Mouse (Mus musculus): ENCODE measurements around the gene Clpx.
"Not testable (repeated sequence)": the region's sequence is repeated elsewhere in the genome, so short reads cannot be mapped to it uniquely, and the experiment has no call there.

Gene Clpx

DNA sequence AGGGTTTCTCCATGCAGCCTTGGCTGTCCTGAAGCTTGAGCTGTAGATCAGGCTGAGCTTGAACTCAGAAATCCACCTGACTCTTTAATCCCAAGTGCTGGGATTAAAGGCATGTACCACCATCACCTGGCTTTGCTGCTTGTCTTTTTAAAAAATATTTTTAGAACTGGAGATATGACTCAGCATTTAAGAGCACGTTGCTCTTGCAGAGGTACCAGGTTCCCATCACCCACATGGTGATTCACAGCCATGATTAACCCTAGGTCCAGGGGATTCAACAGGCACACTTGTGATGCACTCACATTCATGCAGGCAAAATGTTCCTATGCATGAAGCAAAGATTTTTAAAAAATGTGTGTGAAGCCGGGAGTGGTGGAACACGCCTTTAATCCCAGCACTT lies 1.6 kb upstream of the Clpx start:
- DNase-seq: no peak

DNA sequence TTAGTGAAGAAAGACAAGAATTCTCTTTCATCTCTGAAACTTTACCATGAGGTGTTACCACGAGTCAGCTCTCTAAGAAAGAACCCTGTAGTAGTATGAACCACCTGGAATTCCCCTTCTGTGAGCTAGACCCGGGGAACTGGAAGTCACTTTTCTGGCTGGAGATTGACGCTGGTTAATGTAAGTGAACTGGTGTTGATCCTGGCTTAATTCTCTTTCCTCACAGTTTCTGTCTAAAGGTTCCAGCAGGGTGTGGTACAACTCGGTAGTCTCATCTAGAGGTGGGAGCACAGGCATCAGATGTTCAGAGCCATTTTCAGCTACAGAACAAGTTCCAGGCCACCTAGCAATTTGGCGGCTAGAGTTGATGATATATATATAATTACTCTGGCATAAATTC lies 941 bp upstream of the Clpx start:
- DNase-seq: no peak

DNA sequence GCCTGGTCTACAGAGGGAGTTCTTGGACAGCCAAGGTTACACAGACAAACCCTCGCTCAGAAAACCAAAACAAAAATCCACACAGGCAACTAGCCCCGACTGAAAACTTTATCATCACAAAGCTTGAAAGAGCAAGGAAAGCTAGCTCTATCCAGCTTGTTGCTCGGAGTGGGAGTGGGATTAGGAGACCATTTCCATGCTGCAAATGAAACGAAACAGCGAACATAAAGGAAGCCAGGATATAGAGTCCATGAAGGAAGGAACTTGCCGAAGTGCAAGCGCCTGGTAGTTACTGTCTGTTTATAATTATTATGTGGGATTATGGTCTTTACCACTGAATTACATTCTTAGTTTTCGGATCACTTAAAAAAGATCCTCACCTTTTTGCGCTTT lies 484 bp upstream of the Clpx start:
- DNase-seq: no peak

DNA sequence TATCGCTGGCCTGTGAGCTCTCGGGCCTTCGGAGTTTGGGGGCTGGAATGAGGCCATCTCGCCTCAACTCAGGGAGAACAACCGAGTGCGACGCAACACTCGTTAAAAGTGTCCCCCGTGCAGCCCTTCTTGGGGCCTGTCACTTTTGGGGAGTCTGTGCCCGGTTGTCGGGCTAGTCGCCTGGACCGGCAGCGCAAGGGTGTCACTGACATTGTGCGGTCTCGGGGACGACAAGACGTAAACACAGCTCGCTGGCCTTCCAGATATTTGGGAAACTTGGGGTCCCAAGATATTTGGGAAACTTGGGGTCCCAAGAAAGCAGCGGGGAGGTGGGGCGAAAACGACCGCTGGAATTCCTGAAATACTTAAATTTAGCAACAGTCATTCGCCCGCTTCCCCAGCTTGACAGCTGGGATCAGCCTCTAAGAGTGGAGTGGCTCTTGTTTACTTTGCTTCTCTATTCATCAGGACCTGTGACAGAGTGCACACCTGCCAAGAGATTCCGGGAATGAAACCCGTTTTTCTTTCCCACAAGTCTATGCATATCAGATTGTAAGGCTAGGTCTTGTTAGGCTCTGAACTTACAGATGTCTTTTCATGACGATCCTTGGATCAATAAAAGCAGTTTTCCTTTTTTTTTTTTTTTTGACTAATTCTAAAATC lies 787 bp downstream of the Clpx start:
- DNase-seq: no peak

DNA sequence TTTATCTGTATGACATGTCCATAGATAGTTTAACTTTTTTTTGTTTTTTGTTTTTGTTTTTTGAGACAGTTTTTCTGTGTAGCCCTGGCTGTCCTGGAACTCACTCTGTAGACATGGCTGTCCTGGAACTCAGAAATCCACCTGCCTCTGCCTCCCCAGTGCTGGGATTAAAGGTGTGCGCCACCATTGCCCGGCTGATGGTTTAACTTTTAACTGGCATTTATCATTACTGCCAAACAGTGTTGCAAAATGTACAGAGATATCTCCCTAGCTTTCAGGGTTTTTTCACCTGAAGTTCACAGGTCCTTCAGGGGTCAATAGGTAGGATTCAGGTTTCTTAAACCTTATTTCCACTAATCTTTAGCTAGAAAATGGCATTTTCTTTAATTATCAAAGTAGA lies 3.0 kb downstream of the Clpx start:
- no peak for DNase-seq

DNA sequence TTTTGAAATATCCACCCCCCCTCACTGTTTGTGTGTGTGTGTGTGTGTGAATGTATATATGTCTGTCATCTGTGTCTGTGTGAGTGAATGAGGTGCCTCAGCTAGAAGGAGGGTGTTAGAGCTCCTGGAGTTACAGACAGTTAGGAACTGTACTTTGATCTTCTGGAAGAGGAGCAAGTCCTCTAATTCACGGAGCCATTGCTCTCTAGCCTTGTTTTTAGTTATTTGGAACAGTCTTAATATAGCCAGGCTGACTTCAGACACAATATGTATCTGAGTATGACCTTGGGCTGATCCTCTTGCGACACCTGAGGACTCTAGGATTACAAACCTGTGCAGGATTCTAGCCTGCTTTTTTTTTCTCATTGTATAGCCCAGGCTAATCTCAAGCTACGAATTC lies 4.7 kb downstream of the Clpx start:
- DNase-seq: no peak

DNA sequence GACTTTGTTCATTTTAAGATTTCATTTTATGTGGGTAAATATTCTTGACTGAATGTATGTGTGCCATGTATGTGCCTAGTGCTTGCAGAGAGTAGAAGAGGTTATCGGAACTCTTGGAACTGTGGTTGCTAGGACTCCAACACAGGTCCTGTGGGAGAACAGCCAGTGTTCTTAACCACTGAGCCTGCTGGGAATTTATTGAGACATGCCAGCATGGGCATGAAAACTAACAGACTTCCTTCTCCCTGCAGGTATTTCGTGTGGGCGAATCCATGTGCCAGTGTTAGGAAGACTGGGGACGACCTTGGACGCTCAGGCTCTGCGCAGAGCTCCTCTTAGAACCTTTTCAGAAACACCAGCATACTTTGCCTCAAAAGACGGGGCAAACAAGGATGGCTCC lies 5.6 kb downstream of the Clpx start:
- DNase-seq: no peak

DNA sequence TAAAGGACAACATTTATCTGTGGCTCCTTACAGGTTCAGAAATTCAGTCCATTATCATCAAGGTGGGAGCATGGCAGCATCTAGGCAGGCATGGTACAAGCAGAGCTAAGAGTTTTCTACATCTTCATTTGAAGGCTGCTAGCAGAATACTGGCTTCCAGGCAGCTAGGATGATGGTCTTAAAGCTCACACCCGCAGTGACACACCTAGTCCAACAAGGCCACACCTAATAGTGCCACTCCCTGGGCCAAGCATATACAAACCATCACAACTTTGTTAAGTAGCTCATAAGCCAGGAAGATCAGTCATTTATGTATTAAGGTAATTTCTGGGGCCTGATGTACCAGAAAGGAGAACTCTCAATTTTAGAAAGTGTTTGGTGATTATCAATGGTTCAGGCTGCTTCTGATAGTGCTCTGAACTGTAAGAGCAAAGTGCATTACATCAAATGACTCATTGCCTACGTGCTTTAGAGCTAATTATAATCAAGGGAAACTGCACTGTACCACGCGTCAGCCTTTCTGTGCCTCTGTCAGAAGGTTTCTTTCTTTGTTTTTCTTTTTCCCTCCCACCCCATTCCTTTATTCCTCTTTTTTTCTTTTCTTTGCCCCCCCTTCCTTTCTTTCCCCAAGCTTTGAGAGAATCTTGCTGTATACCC lies 8.4 kb downstream of the Clpx start:
- no peak for DNase-seq

DNA sequence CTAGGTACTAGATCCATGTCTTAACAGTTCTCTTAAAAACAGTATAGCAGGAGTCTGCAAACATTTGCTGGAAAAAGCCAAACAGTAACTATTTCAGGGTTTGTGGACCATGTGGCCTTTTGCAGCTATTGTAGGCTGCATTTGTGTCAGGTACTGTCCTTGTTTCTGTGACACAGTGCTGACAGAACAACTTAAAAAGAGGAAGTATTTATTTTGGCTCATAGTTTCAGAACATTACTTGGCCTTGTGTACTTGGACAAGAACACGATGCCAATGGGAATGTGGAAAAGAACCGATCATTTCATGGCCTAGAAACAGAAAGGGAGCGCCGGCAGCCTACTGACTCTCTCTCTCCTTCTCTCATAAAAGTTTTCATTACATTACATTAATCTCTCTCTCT lies 9.5 kb downstream of the Clpx start:
- no peak for DNase-seq

DNA sequence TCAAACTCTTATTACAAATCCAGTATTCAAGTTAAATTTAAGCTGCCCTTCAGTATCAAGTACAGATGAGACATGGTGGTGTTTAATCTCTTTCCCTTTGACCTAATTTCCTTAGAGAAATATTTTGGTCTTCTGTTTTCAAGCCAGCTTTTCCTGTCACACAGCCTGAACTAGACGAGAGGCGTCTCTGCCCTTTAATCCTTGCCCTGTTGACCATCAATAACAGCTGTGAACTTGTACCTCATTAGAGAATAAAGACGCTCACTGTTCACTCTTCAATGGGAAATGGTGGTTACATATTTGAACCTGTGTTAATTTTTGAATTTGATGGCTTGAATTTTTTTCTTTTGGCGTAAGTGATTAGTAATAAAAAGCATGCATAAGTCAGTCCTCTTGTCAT lies 10.2 kb downstream of the Clpx start:
- DNase-seq: no peak

DNA sequence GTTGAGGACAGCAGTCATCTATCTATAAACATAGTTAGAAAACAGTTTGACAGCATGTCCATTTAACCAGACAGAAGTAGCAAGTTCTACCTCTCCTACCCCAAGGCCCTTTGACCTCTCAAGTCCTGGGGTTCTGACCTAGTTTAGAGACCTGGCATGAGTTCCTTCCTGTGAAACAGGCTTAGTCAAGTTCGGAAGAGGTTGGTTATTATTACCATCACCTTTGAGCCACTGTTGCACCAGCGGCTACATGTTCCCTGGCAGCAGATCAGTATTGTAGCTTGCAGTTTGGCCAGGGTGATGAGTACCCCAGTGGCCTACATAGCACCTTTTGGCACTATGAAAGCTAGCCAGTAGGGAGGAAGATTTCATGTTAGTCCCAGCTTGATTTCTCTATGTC lies 12.6 kb downstream of the Clpx start:
- DNase-seq: no peak

DNA sequence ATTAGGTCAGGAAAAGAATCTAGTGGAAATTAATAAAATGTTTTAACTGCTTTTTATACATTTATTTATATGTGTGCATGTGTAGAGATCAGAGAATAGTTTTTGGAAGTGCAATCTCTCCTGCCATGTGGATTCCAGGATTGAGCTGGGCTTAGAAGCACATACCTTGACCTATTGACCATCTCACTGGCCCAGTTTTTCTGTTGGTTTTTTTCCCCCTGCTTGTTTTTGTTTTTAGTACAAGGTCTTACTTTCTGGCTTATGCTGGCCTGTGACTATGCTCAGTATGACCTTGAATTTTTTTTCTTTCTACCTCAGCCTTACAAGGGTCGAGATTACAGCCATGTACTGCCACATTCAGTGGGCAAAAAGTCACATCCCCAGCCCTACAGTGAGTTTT lies 14.0 kb downstream of the Clpx start:
- DNase-seq: no peak

DNA sequence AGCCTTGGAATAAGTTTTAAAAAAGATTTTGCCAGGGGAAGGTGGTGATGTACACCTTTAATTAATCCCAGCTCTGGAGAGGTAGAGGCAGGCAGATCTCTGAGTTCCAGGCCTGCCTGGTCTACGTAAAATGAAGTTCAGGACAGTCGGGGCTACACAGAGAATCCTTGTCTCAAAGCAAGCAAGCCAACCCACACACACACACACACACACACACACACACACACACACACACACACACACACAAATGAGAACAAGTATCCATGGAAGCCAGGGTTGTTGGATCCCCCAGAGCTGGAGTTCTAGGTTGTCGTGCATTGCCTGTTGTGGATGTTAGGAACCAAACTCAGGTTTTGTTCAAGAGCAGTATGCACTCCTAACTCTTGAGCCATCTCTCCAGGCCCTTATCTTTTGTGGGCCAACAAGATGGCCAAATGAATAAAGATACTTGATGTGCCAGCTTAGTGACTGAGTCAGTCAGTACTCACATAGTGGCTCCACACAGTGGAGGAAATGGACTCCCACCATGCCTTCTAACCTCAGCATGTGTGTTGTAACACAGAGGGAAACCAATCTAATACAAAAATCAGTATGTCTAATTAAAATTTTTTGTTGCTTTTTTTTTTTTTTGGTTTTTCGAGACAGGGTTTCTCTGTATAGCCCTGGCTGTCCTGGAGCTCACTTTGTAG lies 18.8 kb downstream of the Clpx start:
- DNase-seq: no peak

DNA sequence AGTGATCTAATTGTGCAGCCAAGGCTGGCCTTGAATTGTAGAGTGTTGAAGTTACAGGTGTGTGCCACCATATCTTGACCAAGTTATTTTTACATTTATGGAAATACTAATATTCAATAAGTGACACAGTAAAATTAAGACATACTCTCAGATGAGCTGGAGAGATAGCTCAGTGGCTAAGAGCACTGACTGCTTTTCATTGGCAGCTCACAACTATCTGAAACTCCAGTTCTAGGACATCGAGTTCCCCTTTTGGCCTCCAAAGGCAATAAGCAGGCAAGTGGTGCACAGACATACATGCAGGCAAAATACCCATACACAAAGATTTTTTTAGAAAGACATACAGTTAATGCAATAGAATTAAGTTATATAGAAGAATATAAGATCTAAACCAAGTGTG lies 19.8 kb downstream of the Clpx start:
- no peak for DNase-seq

DNA sequence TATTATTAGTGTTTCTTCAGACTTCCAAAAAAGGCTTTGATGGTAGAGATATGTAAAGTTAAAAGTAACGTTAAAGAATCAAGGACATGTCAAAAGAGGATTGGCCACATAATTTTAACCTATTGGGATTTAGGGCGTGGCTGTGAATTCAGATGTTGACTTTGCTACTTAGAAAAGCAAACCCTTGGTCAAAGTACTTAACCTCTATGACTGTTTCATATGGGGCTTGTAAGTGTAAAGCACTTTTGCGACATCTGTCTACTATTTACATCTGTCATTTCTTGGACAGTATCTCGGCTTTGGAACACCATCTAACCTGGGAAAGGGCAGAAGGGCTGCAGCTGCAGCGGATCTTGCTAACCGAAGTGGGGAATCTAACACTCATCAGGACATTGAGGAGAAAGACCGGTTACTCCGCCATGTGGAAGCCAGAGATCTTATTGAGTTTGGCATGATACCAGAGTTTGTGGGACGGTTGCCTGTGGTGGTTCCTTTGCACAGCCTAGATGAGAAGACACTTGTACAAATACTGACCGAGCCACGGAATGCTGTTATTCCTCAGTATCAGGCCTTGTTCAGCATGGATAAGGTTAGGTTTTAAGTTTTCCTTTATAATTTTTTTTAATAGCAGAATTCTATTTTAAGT lies 28.3 kb downstream of the Clpx start:
- no peak for DNase-seq

DNA sequence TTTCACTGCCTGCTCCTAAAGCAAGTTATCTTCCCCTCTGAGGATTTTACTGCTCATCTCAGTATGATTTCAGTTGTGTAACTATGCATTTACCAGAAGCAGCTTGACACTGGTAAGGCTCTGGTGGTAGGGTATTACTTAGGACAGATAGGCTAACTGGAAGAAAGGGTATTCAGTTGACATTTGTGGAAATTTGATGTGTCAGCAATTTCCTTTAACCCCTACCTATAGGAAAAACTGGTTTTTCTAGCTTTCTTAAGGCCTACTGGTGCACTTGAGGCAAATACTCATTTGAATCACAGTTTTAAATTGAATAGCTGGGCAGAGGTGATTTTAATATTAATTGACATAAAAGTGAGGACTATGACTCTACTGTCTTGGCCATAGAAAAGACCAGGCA lies 31.9 kb downstream of the Clpx start:
- DNase-seq: no peak

DNA sequence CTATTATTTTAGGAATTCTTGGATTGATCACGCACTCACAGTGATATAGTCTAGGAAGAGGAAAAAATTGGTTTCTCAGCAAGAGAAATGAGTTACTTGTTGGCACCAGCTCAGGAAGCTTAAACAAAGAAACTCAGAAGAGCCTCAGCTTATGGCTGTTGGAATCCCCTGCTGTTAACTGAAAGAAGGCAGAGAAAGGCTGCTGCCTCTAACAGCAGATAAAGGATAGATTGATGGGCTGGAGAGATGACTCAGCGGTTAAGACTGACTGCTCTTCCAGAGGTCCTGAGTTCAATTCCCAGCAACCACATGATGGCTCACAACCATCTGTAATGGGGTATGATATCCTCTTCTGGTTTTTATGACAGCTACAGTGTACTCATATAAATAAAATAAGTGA lies 33.3 kb downstream of the Clpx start:
- DNase-seq: no peak

DNA sequence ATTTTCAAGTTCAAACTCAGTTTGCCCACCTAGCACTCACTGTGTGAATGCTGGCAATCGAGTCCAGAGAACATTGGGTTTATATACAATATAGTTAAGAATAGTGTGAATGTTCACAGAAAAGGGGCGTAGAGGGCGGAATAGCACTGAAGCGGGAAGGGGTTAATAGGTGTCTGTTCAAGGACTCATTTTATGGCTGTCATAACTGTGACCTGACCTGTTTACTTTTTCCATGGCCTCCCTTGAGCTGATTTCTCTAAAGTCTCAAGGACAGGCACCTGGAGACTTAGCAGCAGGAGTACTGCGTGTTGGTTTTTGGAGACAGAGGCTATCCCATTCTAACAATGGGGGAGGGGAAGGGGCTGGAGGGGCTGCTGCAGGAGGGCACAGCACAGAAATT lies 39.9 kb downstream of the Clpx start:
- DNase-seq: no peak

DNA sequence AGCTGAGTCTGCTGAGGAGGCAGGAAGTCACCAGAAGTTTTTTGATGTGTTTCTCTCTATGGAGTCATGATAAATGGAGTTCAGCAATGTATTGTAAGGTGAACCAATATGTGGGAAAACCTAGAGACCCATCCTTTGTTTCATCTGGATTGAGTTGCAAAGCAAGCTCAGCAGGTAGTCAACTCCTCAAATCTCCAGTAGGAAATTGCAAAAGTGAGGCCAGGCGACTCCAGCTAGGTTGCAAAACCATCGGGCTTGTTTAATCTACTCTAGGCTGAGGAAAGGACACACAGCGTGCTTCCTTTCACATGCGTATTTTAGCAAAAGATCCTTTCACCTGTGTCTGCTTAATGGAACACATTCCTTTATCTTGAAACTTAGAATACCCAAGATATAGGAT lies 45.1 kb downstream of the Clpx start:
- no peak for DNase-seq

DNA sequence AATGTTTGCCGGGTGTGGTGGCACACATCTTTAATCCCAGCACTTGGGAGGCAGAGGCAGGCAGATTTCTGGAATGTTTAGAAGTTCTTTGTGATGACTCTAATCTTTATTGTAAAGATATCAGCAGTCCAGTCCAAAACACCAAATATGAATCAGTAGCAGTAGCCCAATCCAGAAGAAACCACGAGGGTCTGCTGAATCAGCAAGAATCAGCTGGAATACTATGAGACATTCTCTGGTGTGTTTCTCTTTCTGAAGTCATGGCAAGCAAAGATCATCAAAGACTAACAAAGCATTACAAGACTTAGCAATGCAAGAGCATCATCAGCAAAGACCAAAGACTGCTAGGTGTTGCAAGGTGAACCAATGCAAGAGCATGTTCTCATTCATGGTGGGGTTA lies 46.4 kb downstream of the Clpx start:
- DNase-seq: no peak

DNA sequence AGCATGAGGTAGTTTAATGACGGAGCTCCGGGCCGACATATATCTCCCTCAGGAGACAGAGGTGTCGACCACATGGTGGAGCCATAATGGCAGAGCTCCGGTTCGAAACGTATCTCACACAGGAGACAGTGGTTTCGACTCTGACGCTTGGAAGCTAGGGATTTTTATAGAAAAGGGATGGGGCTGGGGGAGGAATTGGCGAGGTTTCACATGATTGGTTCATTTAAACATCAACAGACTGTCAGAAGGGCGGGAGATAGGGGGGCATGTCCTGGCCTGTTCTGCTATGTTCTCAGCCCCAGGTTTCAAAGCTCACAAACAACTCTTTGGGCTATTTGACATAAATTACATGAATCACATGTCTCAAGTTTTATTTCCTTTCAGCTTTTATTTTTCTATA lies 51.4 kb downstream of the Clpx start:
- DNase-seq: not testable (repeated sequence)

DNA sequence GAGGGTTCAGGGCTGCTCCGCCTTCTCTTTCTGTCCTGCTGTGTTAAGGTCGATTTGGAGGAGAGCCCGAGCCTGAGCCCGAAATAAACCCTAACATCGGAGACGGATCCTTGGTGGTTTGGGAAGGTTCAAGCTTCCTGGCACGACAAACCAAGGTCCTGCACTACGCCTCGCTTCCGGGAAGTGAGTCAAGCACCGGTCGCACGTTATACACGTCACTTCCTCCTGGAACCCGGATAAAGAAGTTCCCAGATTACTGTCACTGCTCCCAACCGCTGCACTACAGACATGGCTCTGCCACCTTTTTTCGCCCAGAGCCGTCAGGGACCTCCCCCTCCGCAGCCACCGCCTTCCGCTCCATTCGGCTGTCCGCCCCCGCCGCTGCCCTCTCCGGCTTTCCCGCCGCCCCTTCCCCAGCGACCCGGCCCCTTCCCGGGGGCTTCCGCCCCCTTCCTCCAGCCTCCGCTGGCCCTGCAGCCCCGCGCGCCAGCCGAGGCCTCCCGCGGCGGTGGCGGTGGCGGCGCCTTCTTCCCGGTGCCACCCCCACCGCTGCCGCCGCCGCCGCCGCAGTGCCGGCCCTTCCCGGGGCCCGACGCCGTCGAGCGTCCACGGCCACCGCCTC lies 51.9 kb downstream of the Clpx start, which contains the start of gene Pdcd7:
Gene Pdcd7, plus strand, starts transcription at position 251 of the 622 bp plus-strand sequence.
- DNase-seq: peak; percentile 97

DNA sequence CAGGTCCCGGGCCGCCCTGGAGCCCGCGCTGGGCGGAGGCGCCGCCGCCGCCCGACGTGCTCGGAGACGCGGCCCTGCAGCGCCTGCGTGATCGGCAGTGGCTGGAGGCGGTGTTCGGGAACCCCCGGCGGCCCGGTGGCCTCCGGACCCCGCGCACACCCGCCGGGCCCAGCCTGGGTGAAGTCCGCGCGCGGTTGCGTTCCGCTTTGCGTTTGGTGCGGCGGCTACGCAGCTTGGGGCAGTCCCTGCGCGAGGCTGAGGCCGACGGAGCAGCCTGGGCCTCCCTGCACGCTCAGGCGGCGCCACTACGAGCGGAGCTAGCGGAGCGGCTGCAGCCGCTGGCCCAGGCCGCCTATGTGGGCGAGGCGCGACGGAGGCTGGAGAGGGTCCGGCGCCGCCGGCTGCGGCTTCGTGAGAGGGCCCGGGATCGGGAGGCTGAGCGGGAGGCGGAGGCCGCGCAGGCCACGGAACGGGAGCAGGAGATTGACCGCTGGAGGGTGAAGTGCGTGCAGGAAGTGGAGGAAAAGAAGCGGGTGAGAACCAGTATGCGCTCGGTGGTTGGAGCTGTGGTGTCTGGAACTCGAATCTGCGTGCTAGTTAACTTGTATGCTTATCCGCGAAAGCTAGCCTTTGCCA lies 52.5 kb downstream of the Clpx start:
- DNase-seq: peak; percentile 62 to 79
